ENCODE assay signal across 12 mouse cellular contexts in the genomic region with DNA sequence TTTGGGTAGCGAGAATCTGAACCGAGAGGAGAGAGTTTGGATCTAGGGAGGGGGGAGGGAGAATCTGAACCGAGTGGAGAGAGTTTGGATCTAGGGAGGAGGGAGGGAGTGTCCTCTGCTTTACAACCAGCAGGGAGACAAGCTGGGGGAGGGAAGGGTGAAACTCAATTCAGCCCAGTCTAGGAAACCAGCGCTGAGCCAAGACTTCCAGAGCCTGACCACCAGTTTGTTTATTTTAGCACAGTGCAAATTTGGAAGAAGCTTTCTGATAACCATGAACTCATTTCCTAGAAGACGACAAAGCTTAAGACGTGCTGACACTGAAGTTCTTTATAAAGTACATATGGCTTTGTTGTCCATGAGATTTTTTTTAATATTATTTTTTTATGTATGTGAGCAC. TPM values are rescaled to one million over a fixed set of nuclear protein-coding genes. Genes with fewer than 3 reads are reported as not detected.
DNase-seq lines count a peak whose midpoint lies in the region; ATAC-seq and TF ChIP-seq lines count a peak whose summit lies in the region.
"Had no signal": no experiment of that assay in that cellular context is flagged by ENCODE, and none has a peak within 500 bp of the region (broad histone marks: within the 10 kb centered on the region; RNA-seq: fewer than 3 reads in every experiment).

No protein-coding gene starts in this region.

- peaks cover 5% of the 10 kb centered on the region; the same call in 1 of the 2 replicates for H3K27me3 ChIP-seq in liver, embryonic 15.5 days
- H3K27me3 ChIP-seq in heart, embryonic 15.5 days: 0 out of 2 replicates have a peak, but pooled peaks cover 4% of the 10 kb centered on the region
- H3K27me3 ChIP-seq in kidney, embryonic 16.5 days (ENCODE audit: insufficient read depth, low read length): peaks cover 3% of the 10 kb centered on the region; the same call in 1 of the 2 replicates
- no peaks in the 10 kb centered on the region for H3K27me3 ChIP-seq in myocyte (ENCODE audit: control insufficient read depth, insufficient read depth, insufficient read length)
- no peaks in the 10 kb centered on the region for H3K27me3 ChIP-seq in hindbrain, embryonic 12.5 days

- no peaks in the 10 kb centered on the region for H3K9me3 ChIP-seq in liver, embryonic 15.5 days (replicated peaks)
- H3K9me3 ChIP-seq in heart, embryonic 15.5 days (replicated peaks): no peaks in the 10 kb centered on the region
- no peaks in the 10 kb centered on the region for H3K9me3 ChIP-seq in kidney, embryonic 16.5 days (ENCODE audit: low read length)
- no peaks in the 10 kb centered on the region for H3K9me3 ChIP-seq in hindbrain, embryonic 12.5 days (replicated peaks)
- H3K9me3 ChIP-seq: liver, embryonic 13.5 days had no signal

- no peak for TF ChIP-seq POLR2A in myocyte (IDR thresholded peaks at IDR 0.05; ENCODE audit: insufficient read length, low read depth)

- no peaks in the 10 kb centered on the region for H3K79me2 ChIP-seq in myocyte (ENCODE audit: control insufficient read depth, insufficient read depth)

- H3K4me2 ChIP-seq in liver, embryonic 15.5 days: no peak overlapping the region
- H3K4me2 ChIP-seq in heart, embryonic 15.5 days: no peak overlapping the region
- 0 out of 2 replicates have a peak overlapping the region, but pooled peaks have one; percentile 10 for H3K4me2 ChIP-seq in kidney, embryonic 16.5 days (replicated peaks; ENCODE audit: low read depth, low read length)
- peak overlapping the region; percentile 56 for H3K4me2 ChIP-seq in myocyte (ENCODE audit: low read depth)
- H3K4me2 ChIP-seq in hindbrain, embryonic 12.5 days (replicated peaks): no peak overlapping the region
- H3K4me2 ChIP-seq: liver, embryonic 13.5 days had no signal

- no peaks in the 10 kb centered on the region for H3K36me3 ChIP-seq in liver, embryonic 15.5 days (replicated peaks)
- H3K36me3 ChIP-seq in heart, embryonic 15.5 days: no peaks in the 10 kb centered on the region
- H3K36me3 ChIP-seq in kidney, embryonic 16.5 days (ENCODE audit: insufficient read depth, low read length): no peaks in the 10 kb centered on the region
- H3K36me3 ChIP-seq in myocyte (ENCODE audit: control insufficient read depth, insufficient read depth): no peaks in the 10 kb centered on the region
- H3K36me3 ChIP-seq in hindbrain, embryonic 12.5 days: no peaks in the 10 kb centered on the region
- H3K36me3 ChIP-seq: liver, embryonic 13.5 days had no signal

- no peak for ATAC-seq in liver, embryonic 15.5 days (ENCODE audit: insufficient read depth)
- ATAC-seq in heart, embryonic 15.5 days (replicated peaks; ENCODE audit: insufficient number of reproducible peaks, insufficient read depth, low FRiP score, low read depth): peak; percentile 60; the same call in 1 of the 2 replicates
- ATAC-seq in kidney, embryonic 16.5 days (ENCODE audit: low FRiP score, low TSS enrichment): peak; percentile 90
- ATAC-seq in hindbrain, embryonic 12.5 days (ENCODE audit: low FRiP score): no peak

- no peak overlapping the region for H3ac ChIP-seq in myocyte (ENCODE audit: control insufficient read depth, insufficient read length)

- H3K4me3 ChIP-seq in liver, embryonic 15.5 days (replicated peaks): no peak overlapping the region
- H3K4me3 ChIP-seq in heart, embryonic 15.5 days: no peak overlapping the region
- no peak overlapping the region for H3K4me3 ChIP-seq in kidney, embryonic 16.5 days (ENCODE audit: low read length)
- no peak overlapping the region for H3K4me3 ChIP-seq in myocyte
- no peak overlapping the region for H3K4me3 ChIP-seq in hindbrain, embryonic 12.5 days
- H3K4me3 ChIP-seq: liver, embryonic 13.5 days had no signal

- H3K27ac ChIP-seq in liver, embryonic 15.5 days (replicated peaks): 0 out of 2 replicates have a peak overlapping the region, but pooled peaks have one; percentile 24
- H3K27ac ChIP-seq in heart, embryonic 15.5 days: peak overlapping the region; percentile 50; the same call in 1 of the 2 replicates
- peak overlapping the region; percentile 75 for H3K27ac ChIP-seq in kidney, embryonic 16.5 days (ENCODE audit: low read length)
- H3K27ac ChIP-seq in hindbrain, embryonic 12.5 days: no peak overlapping the region
- H3K27ac ChIP-seq: liver, embryonic 13.5 days had no signal

- no peak for DNase-seq in liver
- no peak for DNase-seq in cerebellum, postnatal 10 days
- no peak for DNase-seq in layer of hippocampus, postnatal 14 days (ENCODE audit: low spot score in 2 of 2)
- DNase-seq: adrenal gland, postnatal 14 days; cerebellum, adult 8-10 months; liver, embryonic 13.5 days; right cerebral cortex, postnatal 25 days had no signal

- no peak overlapping the region for H3K9ac ChIP-seq in liver, embryonic 15.5 days
- no peak overlapping the region for H3K9ac ChIP-seq in heart, embryonic 15.5 days
- no peak overlapping the region for H3K9ac ChIP-seq in kidney, embryonic 16.5 days (replicated peaks; ENCODE audit: low read length)
- no peak overlapping the region for H3K9ac ChIP-seq in hindbrain, embryonic 12.5 days
- H3K9ac ChIP-seq: liver, embryonic 13.5 days had no signal

- H3K4me1 ChIP-seq in liver, embryonic 15.5 days (replicated peaks): peaks cover 40% of the 10 kb centered on the region
- H3K4me1 ChIP-seq in heart, embryonic 15.5 days (replicated peaks): no peaks in the 10 kb centered on the region; the same call in 1 of the 2 replicates
- no peaks in the 10 kb centered on the region; the same call in 1 of the 2 replicates for H3K4me1 ChIP-seq in kidney, embryonic 16.5 days (ENCODE audit: insufficient read depth, low read length)
- peaks cover 4% of the 10 kb centered on the region for H3K4me1 ChIP-seq in hindbrain, embryonic 12.5 days

- 38% methylated on average over 6 of the region's 6 CpGs for WGBS in liver, embryonic 15.5 days (ENCODE audit: insufficient replicate concordance)
- WGBS in heart, embryonic 15.5 days: 18% methylated on average over 6 of the region's 6 CpGs
- 15% methylated on average over 6 of the region's 6 CpGs for WGBS in kidney, embryonic 16.5 days
- 44% methylated on average over 6 of the region's 6 CpGs for WGBS in hindbrain, embryonic 12.5 days

TF ChIP-seq in myocyte, 11 proteins besides CTCF, POLR2A, EP300 and RAD21:
- TF ChIP-seq TCF12 (IDR thresholded peaks at IDR 0.05; ENCODE audit: insufficient read depth, poor library complexity, severe bottlenecking) (no peak), REST (IDR thresholded peaks at IDR 0.05; ENCODE audit: insufficient read depth, insufficient read length) (no peak), MYOG (IDR thresholded peaks at IDR 0.05; ENCODE audit: control insufficient read depth in 1 of 3, insufficient read depth in 1 of 3, insufficient read length in 2 of 3, low read depth in 2 of 3) (no peak), MAX (IDR thresholded peaks at IDR 0.05; ENCODE audit: low read depth) (no peak), SRF (IDR thresholded peaks at IDR 0.05; ENCODE audit: control insufficient read depth, insufficient read length, low read depth) (no peak), TCF3 (IDR thresholded peaks at IDR 0.05; ENCODE audit: insufficient read length, low read depth) (no peak), CEBPB (IDR thresholded peaks at IDR 0.05; ENCODE audit: insufficient read depth, poor library complexity, severe bottlenecking) (no peak), USF1 (IDR thresholded peaks at IDR 0.05; ENCODE audit: low read depth) (no peak), E2F4 (IDR thresholded peaks at IDR 0.05; ENCODE audit: insufficient read depth) (no peak), MYOD1 (IDR thresholded peaks at IDR 0.05; ENCODE audit: control insufficient read depth in 1 of 3, insufficient read length in 2 of 3, low read depth in 2 of 3) (no peak), POLR2AphosphoS2 (IDR thresholded peaks at IDR 0.05; ENCODE audit: insufficient read length, low read depth) (no peak)

RNA-seq across cellular contexts. Expression of gene Zbtb8a, which starts 6.5 kb away (rescaled TPM):
- polyA plus RNA-seq in liver, embryonic 15.5 days (2015; fragmentation: Nextera tagmentation; extraction: Ambion mirVana): 2.3 TPM in 2 replicates
- polyA plus RNA-seq in heart, embryonic 15.5 days (2015; fragmentation: Nextera tagmentation; extraction: Ambion mirVana): 11.0 and 13.1 TPM in 2 replicates
- 17.2 and 18.4 TPM in 2 replicates for polyA plus RNA-seq in kidney, embryonic 16.5 days (2015; fragmentation: Nextera tagmentation; extraction: Ambion mirVana)
- 5.8 TPM for polyA plus RNA-seq in myocyte (2012; fragmentation: generic; extraction: Trizol)
- polyA plus RNA-seq in hindbrain, embryonic 12.5 days (2016; fragmentation: Nextera tagmentation; extraction: Ambion mirVana): 16.1 and 17.7 TPM in 2 replicates
- 1 to 10 TPM; 6.1 to 6.3 TPM for total RNA-seq in layer of hippocampus, postnatal 14 days (2021)

RNA-seq across cellular contexts. Expression of gene Zbtb8os, which starts 48.9 kb away (rescaled TPM):
- 23.5 and 23.8 TPM in 2 replicates for polyA plus RNA-seq in liver, embryonic 15.5 days (2015; fragmentation: Nextera tagmentation; extraction: Ambion mirVana)
- polyA plus RNA-seq in heart, embryonic 15.5 days (2015; fragmentation: Nextera tagmentation; extraction: Ambion mirVana): 33.1 and 43.1 TPM in 2 replicates
- 44.4 and 45.1 TPM in 2 replicates for polyA plus RNA-seq in kidney, embryonic 16.5 days (2015; fragmentation: Nextera tagmentation; extraction: Ambion mirVana)
- 34.5 TPM for polyA plus RNA-seq in myocyte (2012; fragmentation: generic; extraction: Trizol)
- 33.3 and 33.8 TPM in 2 replicates for polyA plus RNA-seq in hindbrain, embryonic 12.5 days (2016; fragmentation: Nextera tagmentation; extraction: Ambion mirVana)
- 10 to 100 TPM; 23.7 to 26.3 TPM for total RNA-seq in layer of hippocampus, postnatal 14 days (2021)

RNA-seq across cellular contexts. Expression of gene Rbbp4, which starts 49.3 kb away (rescaled TPM):
- polyA plus RNA-seq in liver, embryonic 15.5 days (2015; fragmentation: Nextera tagmentation; extraction: Ambion mirVana): 222 and 261 TPM in 2 replicates
- 262 and 276 TPM in 2 replicates for polyA plus RNA-seq in heart, embryonic 15.5 days (2015; fragmentation: Nextera tagmentation; extraction: Ambion mirVana)
- polyA plus RNA-seq in kidney, embryonic 16.5 days (2015; fragmentation: Nextera tagmentation; extraction: Ambion mirVana): 383 and 405 TPM in 2 replicates
- 137 TPM for polyA plus RNA-seq in myocyte (2012; fragmentation: generic; extraction: Trizol)
- 465 and 467 TPM in 2 replicates for polyA plus RNA-seq in hindbrain, embryonic 12.5 days (2016; fragmentation: Nextera tagmentation; extraction: Ambion mirVana)
- total RNA-seq in layer of hippocampus, postnatal 14 days (2021): 100 to 1,000 TPM; 130 to 131 TPM

RNA-seq across cellular contexts. Expression of gene Zbtb8b, which starts 56.2 kb away (rescaled TPM):
- polyA plus RNA-seq in liver, embryonic 15.5 days (2015; fragmentation: Nextera tagmentation; extraction: Ambion mirVana): 0.79 and 1.2 TPM in 2 replicates
- 5.8 and 6.2 TPM in 2 replicates for polyA plus RNA-seq in heart, embryonic 15.5 days (2015; fragmentation: Nextera tagmentation; extraction: Ambion mirVana)
- 5.7 and 5.8 TPM in 2 replicates for polyA plus RNA-seq in kidney, embryonic 16.5 days (2015; fragmentation: Nextera tagmentation; extraction: Ambion mirVana)
- polyA plus RNA-seq in myocyte (2012; fragmentation: generic; extraction: Trizol): 0.04 TPM
- polyA plus RNA-seq in hindbrain, embryonic 12.5 days (2016; fragmentation: Nextera tagmentation; extraction: Ambion mirVana): 6.0 and 6.4 TPM in 2 replicates
- total RNA-seq in layer of hippocampus, postnatal 14 days (2021): 1 to 10 TPM; 4.0 to 5.0 TPM

Comparison
In these comparisons a context has a peak if more than half of its experiments do, and no peak if none do; other contexts are left out.
1. ATAC-seq: peak in heart, embryonic 15.5 days (single experiment) and kidney, embryonic 16.5 days (single experiment); none in liver, embryonic 15.5 days (single experiment) and hindbrain, embryonic 12.5 days (single experiment).
2. H3K4me2 ChIP-seq: peak in kidney, embryonic 16.5 days (single experiment) and myocyte (single experiment); none in liver, embryonic 15.5 days (single experiment), heart, embryonic 15.5 days (single experiment) and hindbrain, embryonic 12.5 days (single experiment).